Mouse (Mus musculus): ENCODE data around the gene Cdh12.

GRCm38 (mm10) chr15:20696229-20696628, 247.2 kb downstream of the Cdh12 start:
- TF ChIP-seq MAFK (IDR thresholded peaks at IDR 0.05; ENCODE audit: insufficient read depth, low read depth, low read length): peak; percentile 91
- TF ChIP-seq ZNF384 (IDR thresholded peaks at IDR 0.05; ENCODE audit: low read depth, low read length): no peak
- TF ChIP-seq CHD2 (IDR thresholded peaks at IDR 0.05; ENCODE audit: low read depth, low read length): no peak

All from ES-E14 (cell line).